ENCODE assay signal across 8 mouse cellular contexts in genomic region chr7:141429840-141430584, GRCm38 (mm10). TPM values are rescaled to one million over a fixed set of nuclear protein-coding genes. Genes with fewer than 3 reads are reported as not detected.
DNase-seq lines count a peak whose midpoint lies in the region; ATAC-seq and TF ChIP-seq lines count a peak whose summit lies in the region.

No protein-coding gene starts in this region.

- TF ChIP-seq POLR2A in cerebellum, adult 2 months (IDR thresholded peaks at IDR 0.05; ENCODE audit: borderline replicate concordance, insufficient read depth, low read length) = peak; percentile 1; the same call in 1 of the 2 replicates

- 53% methylated on average over 9 of the region's 9 CpGs for WGBS in cerebellum, adult 2 months
- WGBS in stomach, embryonic 14.5 days = 60% methylated on average over 9 of the region's 9 CpGs
- WGBS in stomach, postnatal 0 days = 57% methylated on average over 9 of the region's 9 CpGs
- 62% methylated on average over 9 of the region's 9 CpGs for WGBS in hindbrain, embryonic 16.5 days
- WGBS in stomach, embryonic 15.5 days = 53% methylated on average over 9 of the region's 9 CpGs

- H3K4me3 ChIP-seq in cerebellum, adult 2 months (replicated peaks; ENCODE audit: insufficient read depth, low read depth, low read length) = no peak overlapping the region
- H3K4me3 ChIP-seq in stomach, embryonic 14.5 days (ENCODE audit: low read depth, low read length) = no peak overlapping the region
- no peak overlapping the region for H3K4me3 ChIP-seq in stomach, postnatal 0 days (ENCODE audit: low read depth, low read length)
- no peak overlapping the region; the same call in 1 of the 2 replicates for H3K4me3 ChIP-seq in hindbrain, embryonic 16.5 days (ENCODE audit: low read length)
- H3K4me3 ChIP-seq in stomach, embryonic 15.5 days (replicated peaks) = no peak overlapping the region

- DNase-seq in cerebellum, adult 2 months = peak; percentile 44 to 46
- no peak for DNase-seq in cerebellum, postnatal 4 days (ENCODE audit: low spot score in 2 of 2)
- DNase-seq in stomach, postnatal 0 days (ENCODE audit: low spot score) = no peak
- DNase-seq in natural killer cell, adult 2 months (ENCODE audit: low spot score in 2 of 2) = no peak
- DNase-seq in kidney, postnatal 4 days = no peak

- H3K4me2 ChIP-seq in stomach, embryonic 14.5 days (replicated peaks; ENCODE audit: low read depth, low read length) = peak overlapping the region; percentile 26; the same call in 1 of the 2 replicates
- no peak overlapping the region for H3K4me2 ChIP-seq in stomach, postnatal 0 days (replicated peaks; ENCODE audit: low read depth)
- H3K4me2 ChIP-seq in hindbrain, embryonic 16.5 days (ENCODE audit: low read length) = peak overlapping the region; percentile 79
- H3K4me2 ChIP-seq in stomach, embryonic 15.5 days = peak overlapping the region; percentile 34

- no peaks in the 10 kb centered on the region for H3K27me3 ChIP-seq in cerebellum, adult 2 months (ENCODE audit: control insufficient read depth, insufficient read depth, low read length)
- H3K27me3 ChIP-seq in stomach, embryonic 14.5 days (ENCODE audit: control insufficient read depth, insufficient read depth, low read length) = no peaks in the 10 kb centered on the region
- no peaks in the 10 kb centered on the region for H3K27me3 ChIP-seq in stomach, postnatal 0 days (ENCODE audit: control insufficient read depth, insufficient read depth, low read length)
- no peaks in the 10 kb centered on the region for H3K27me3 ChIP-seq in hindbrain, embryonic 16.5 days (replicated peaks; ENCODE audit: control insufficient read depth, insufficient read depth, low read length)
- no peaks in the 10 kb centered on the region for H3K27me3 ChIP-seq in stomach, embryonic 15.5 days (replicated peaks)

- no peak for TF ChIP-seq EP300 in stomach, postnatal 0 days (optimal IDR thresholded peaks at IDR 0.05)

- peaks cover 26% of the 10 kb centered on the region for H3K36me3 ChIP-seq in stomach, embryonic 14.5 days (ENCODE audit: control insufficient read depth, insufficient read depth, low read length)
- peaks cover 11% of the 10 kb centered on the region; the same call in 1 of the 2 replicates for H3K36me3 ChIP-seq in stomach, postnatal 0 days (ENCODE audit: control insufficient read depth, insufficient read depth, low read length)
- H3K36me3 ChIP-seq in hindbrain, embryonic 16.5 days (ENCODE audit: control insufficient read depth, insufficient read depth, low read length) = peaks cover 31% of the 10 kb centered on the region
- H3K36me3 ChIP-seq in stomach, embryonic 15.5 days = peaks cover 9% of the 10 kb centered on the region

- H3K4me1 ChIP-seq in cerebellum, adult 2 months (ENCODE audit: control insufficient read depth, insufficient read depth, low read length) = peaks cover 31% of the 10 kb centered on the region
- peaks cover 16% of the 10 kb centered on the region for H3K4me1 ChIP-seq in stomach, embryonic 14.5 days (ENCODE audit: control insufficient read depth, insufficient read depth, low read length)
- no peaks in the 10 kb centered on the region; the same call in 1 of the 2 replicates for H3K4me1 ChIP-seq in stomach, postnatal 0 days (replicated peaks; ENCODE audit: control insufficient read depth, insufficient read depth)
- H3K4me1 ChIP-seq in hindbrain, embryonic 16.5 days (ENCODE audit: control insufficient read depth, insufficient read depth, low read depth, low read length) = peaks cover 27% of the 10 kb centered on the region
- peaks cover 35% of the 10 kb centered on the region for H3K4me1 ChIP-seq in stomach, embryonic 15.5 days

- no peak for TF ChIP-seq CTCF in cerebellum, adult 2 months (IDR thresholded peaks at IDR 0.05; ENCODE audit: borderline replicate concordance, insufficient read depth, low read depth, low read length)
- TF ChIP-seq CTCF in stomach, postnatal 0 days (IDR thresholded peaks at IDR 0.05; ENCODE audit: low read depth) = no peak

- no peak overlapping the region for H3K27ac ChIP-seq in cerebellum, adult 2 months (ENCODE audit: insufficient read depth, low read length)
- no peak overlapping the region for H3K27ac ChIP-seq in stomach, embryonic 14.5 days (ENCODE audit: low read length)
- H3K27ac ChIP-seq in stomach, postnatal 0 days (replicated peaks) = no peak overlapping the region
- peak overlapping the region; percentile 57 for H3K27ac ChIP-seq in hindbrain, embryonic 16.5 days (ENCODE audit: low read depth, low read length)
- no peak overlapping the region for H3K27ac ChIP-seq in stomach, embryonic 15.5 days

- no peak for ATAC-seq in stomach, embryonic 14.5 days (ENCODE audit: insufficient number of reproducible peaks, insufficient read depth, low FRiP score, low read depth)
- no peak for ATAC-seq in stomach, postnatal 0 days (ENCODE audit: low FRiP score, low TSS enrichment)
- no peak for ATAC-seq in hindbrain, embryonic 16.5 days
- no peak for ATAC-seq in stomach, embryonic 15.5 days (ENCODE audit: insufficient read depth, low FRiP score, low read depth)

- H3K9ac ChIP-seq in stomach, embryonic 14.5 days (replicated peaks; ENCODE audit: low read depth, low read length) = no peak overlapping the region
- H3K9ac ChIP-seq in stomach, postnatal 0 days (ENCODE audit: low read length) = no peak overlapping the region
- no peak overlapping the region for H3K9ac ChIP-seq in hindbrain, embryonic 16.5 days (ENCODE audit: low read depth, low read length)
- H3K9ac ChIP-seq in stomach, embryonic 15.5 days = no peak overlapping the region

- no peaks in the 10 kb centered on the region for H3K9me3 ChIP-seq in stomach, embryonic 14.5 days (ENCODE audit: control insufficient read depth, low read depth, low read length)
- H3K9me3 ChIP-seq in stomach, postnatal 0 days (ENCODE audit: control insufficient read depth, low read length) = no peaks in the 10 kb centered on the region
- no peaks in the 10 kb centered on the region for H3K9me3 ChIP-seq in hindbrain, embryonic 16.5 days (ENCODE audit: control insufficient read depth, low read length)
- no peaks in the 10 kb centered on the region for H3K9me3 ChIP-seq in stomach, embryonic 15.5 days

RNA-seq across cellular contexts. Expression of gene Cend1, which starts 0.7 kb away (rescaled TPM):
- 375 and 402 TPM in 2 replicates for polyA plus RNA-seq in cerebellum, adult 2 months (2012; rRNA removed)
- 1.8 and 1.9 TPM in 2 replicates for polyA plus RNA-seq in stomach, embryonic 14.5 days (2014; fragmentation: Nextera tagmentation; extraction: Ambion mirVana)
- 2.0 and 2.5 TPM in 2 replicates for polyA plus RNA-seq in stomach, postnatal 0 days (2015; fragmentation: Nextera tagmentation; extraction: Ambion mirVana)
- 226 and 245 TPM in 2 replicates for polyA plus RNA-seq in hindbrain, embryonic 16.5 days (2015; fragmentation: Nextera tagmentation; extraction: Ambion mirVana)
- polyA plus RNA-seq in stomach, embryonic 15.5 days (2015; fragmentation: Nextera tagmentation; extraction: Ambion mirVana) = 2.5 TPM in 2 replicates

RNA-seq across cellular contexts. Expression of gene Slc25a22, which starts 7.7 kb away (rescaled TPM):
- polyA plus RNA-seq in cerebellum, adult 2 months (2012; rRNA removed) = 328 and 384 TPM in 2 replicates
- 31.5 and 34.0 TPM in 2 replicates for polyA plus RNA-seq in stomach, embryonic 14.5 days (2014; fragmentation: Nextera tagmentation; extraction: Ambion mirVana)
- 17.2 and 17.6 TPM in 2 replicates for polyA plus RNA-seq in stomach, postnatal 0 days (2015; fragmentation: Nextera tagmentation; extraction: Ambion mirVana)
- 96.3 and 104 TPM in 2 replicates for polyA plus RNA-seq in hindbrain, embryonic 16.5 days (2015; fragmentation: Nextera tagmentation; extraction: Ambion mirVana)
- 26.9 and 27.2 TPM in 2 replicates for polyA plus RNA-seq in stomach, embryonic 15.5 days (2015; fragmentation: Nextera tagmentation; extraction: Ambion mirVana)

RNA-seq across cellular contexts. Expression of gene Pidd1, which starts 13.8 kb away (rescaled TPM):
- 3.2 and 4.4 TPM in 2 replicates for polyA plus RNA-seq in cerebellum, adult 2 months (2012; rRNA removed)
- polyA plus RNA-seq in stomach, embryonic 14.5 days (2014; fragmentation: Nextera tagmentation; extraction: Ambion mirVana) = 8.5 and 10.1 TPM in 2 replicates
- polyA plus RNA-seq in stomach, postnatal 0 days (2015; fragmentation: Nextera tagmentation; extraction: Ambion mirVana) = 1.8 and 2.0 TPM in 2 replicates
- 2.8 and 4.5 TPM in 2 replicates for polyA plus RNA-seq in hindbrain, embryonic 16.5 days (2015; fragmentation: Nextera tagmentation; extraction: Ambion mirVana)
- polyA plus RNA-seq in stomach, embryonic 15.5 days (2015; fragmentation: Nextera tagmentation; extraction: Ambion mirVana) = 8.5 and 8.6 TPM in 2 replicates

RNA-seq across cellular contexts. Expression of gene Gatd1, which starts 16.1 kb away (rescaled TPM):
- polyA plus RNA-seq in cerebellum, adult 2 months (2012; rRNA removed) = 48.1 and 49.2 TPM in 2 replicates
- 57.8 and 61.4 TPM in 2 replicates for polyA plus RNA-seq in stomach, embryonic 14.5 days (2014; fragmentation: Nextera tagmentation; extraction: Ambion mirVana)
- polyA plus RNA-seq in stomach, postnatal 0 days (2015; fragmentation: Nextera tagmentation; extraction: Ambion mirVana) = 30.8 and 33.8 TPM in 2 replicates
- 51.8 and 55.2 TPM in 2 replicates for polyA plus RNA-seq in hindbrain, embryonic 16.5 days (2015; fragmentation: Nextera tagmentation; extraction: Ambion mirVana)
- 51.1 and 53.0 TPM in 2 replicates for polyA plus RNA-seq in stomach, embryonic 15.5 days (2015; fragmentation: Nextera tagmentation; extraction: Ambion mirVana)

RNA-seq across cellular contexts. Expression of gene Rplp2, which starts 17.2 kb away (rescaled TPM):
- polyA plus RNA-seq in cerebellum, adult 2 months (2012; rRNA removed) = 481 and 571 TPM in 2 replicates
- polyA plus RNA-seq in stomach, embryonic 14.5 days (2014; fragmentation: Nextera tagmentation; extraction: Ambion mirVana) = 1,504 and 1,535 TPM in 2 replicates
- 1,187 and 1,334 TPM in 2 replicates for polyA plus RNA-seq in stomach, postnatal 0 days (2015; fragmentation: Nextera tagmentation; extraction: Ambion mirVana)
- polyA plus RNA-seq in hindbrain, embryonic 16.5 days (2015; fragmentation: Nextera tagmentation; extraction: Ambion mirVana) = 602 and 645 TPM in 2 replicates
- 1,278 and 1,319 TPM in 2 replicates for polyA plus RNA-seq in stomach, embryonic 15.5 days (2015; fragmentation: Nextera tagmentation; extraction: Ambion mirVana)

Comparison
In these comparisons a context has a peak if more than half of its experiments do, and no peak if none do; other contexts are left out.
1. DNase-seq: peak in cerebellum, adult 2 months (2 of 2); none in cerebellum, postnatal 4 days (0 of 2), stomach, postnatal 0 days (single experiment), natural killer cell, adult 2 months (0 of 2) and kidney, postnatal 4 days (0 of 2).
2. RNA of gene Cend1, which starts 0.7 kb away (polyA plus RNA-seq): 375 to 402 TPM in cerebellum, adult 2 months and 226 to 245 TPM in hindbrain, embryonic 16.5 days; 2.5 TPM in stomach, embryonic 15.5 days, 2.0 to 2.5 TPM in stomach, postnatal 0 days and 1.8 to 1.9 TPM in stomach, embryonic 14.5 days; every median in the first group is over 10 times any median in the second.